Mouse (Mus musculus) liver, postnatal 0 days (tissue): ENCODE measurements around the gene Mpeg1. TPM values are rescaled to one million over a fixed set of nuclear protein-coding genes. Genes with fewer than 3 reads are reported as not detected.

Source experiments
- ATAC-seq: fragments of 200-750 bp; cut with Nextera tagmentation; 2 replicates; pipeline ENCODE4 v1.8.0; 2017; ENCODE audit warnings: mild to moderate bottlenecking, moderate library complexity
- DNase-seq: peaks from one replicate; pipeline ENCODE4 v3.0.0-alpha.2; 2016
- H3K27ac ChIP-seq: fragments of 300-500 bp; sonication (generic); 2 replicates; pipeline ENCODE4 v1.5.1; 2014; ENCODE audit warnings: antibody characterized with exemption, moderate library complexity, mild to moderate bottlenecking, low read depth
- H3K27me3 ChIP-seq: fragments of 300-500 bp; sonication (generic); 2 replicates; pipeline ENCODE4 v1.6.1; 2014; ENCODE audit warnings: low read length, control low read depth, mixed read lengths; ENCODE audit not compliant: insufficient read depth
- H3K36me3 ChIP-seq: fragments of 300-500 bp; sonication (generic); replicated peaks from 2 replicates; pipeline ENCODE4 v1.6.1; 2014; ENCODE audit warnings: mild to moderate bottlenecking, control low read depth, low read length, moderate library complexity, mixed read lengths; ENCODE audit not compliant: insufficient read depth
- H3K4me1 ChIP-seq: fragments of 300-500 bp; sonication (generic); 2 replicates; pipeline ENCODE4 v1.6.1; 2014; ENCODE audit warnings: antibody characterized with exemption, mild to moderate bottlenecking, control low read depth; ENCODE audit not compliant: insufficient read depth
- H3K4me2 ChIP-seq: fragments of 300-500 bp; sonication (generic); 2 replicates; pipeline ENCODE4 v1.6.1; 2014; ENCODE audit warnings: low read depth, mild to moderate bottlenecking, low read length, moderate library complexity, mixed read lengths
- H3K4me3 ChIP-seq: fragments of 300-500 bp; sonication (generic); 2 replicates; pipeline ENCODE4 v1.5.1; 2014; ENCODE audit warnings: low read depth, low read length
- H3K9ac ChIP-seq: fragments of 300-500 bp; sonication (generic); replicated peaks from 2 replicates; pipeline ENCODE4 v1.6.1; 2014; ENCODE audit warnings: mild to moderate bottlenecking, moderate library complexity
- H3K9me3 ChIP-seq: fragments of 300-500 bp; sonication (generic); 2 replicates; pipeline ENCODE4 v1.6.1; 2016; ENCODE audit warnings: mild to moderate bottlenecking, control low read depth, low read length, mixed read lengths
- CTCF ChIP-seq: sonication (generic); IDR thresholded peaks from 2 replicates; pipeline ENCODE4 v1.5.1; 2016; ENCODE audit warnings: antibody characterized with exemption, low read depth
- EP300 ChIP-seq: IDR thresholded peaks from 2 replicates; pipeline ENCODE4 v1.6.1; 2016; ENCODE audit warnings: antibody characterized with exemption, low read depth, mild to moderate bottlenecking
- WGBS: fragments of 180-500 bp; shearing (Covaris S2); extraction: QIAGEN DNeasy Blood & Tissue Kit; methylation state at CpG from one replicate; pipeline ENCODE4 v1.1.7; 2014; ENCODE audit not compliant: insufficient replicate concordance; 5-methylcytosine and 5-hydroxymethylcytosine counted together
- polyA plus RNA-seq: library from polyadenylated mRNA; unstranded; fragments of >200 nt; fragmentation: Nextera tagmentation; extraction: Ambion mirVana; gene quantifications from 2 replicates; pipeline ENCODE4 v1.2.1, GENCODE M21; 2015

Gene Mpeg1
- polyA plus RNA-seq, 1 experiment from 2014 or later, result 3.5 TPM

- WGBS, result 63% methylated on average over 6 of the region's 6 CpGs
- no peak overlapping the region for H3K27ac ChIP-seq
- no peak overlapping the region for H3K4me3 ChIP-seq
- H3K4me2 ChIP-seq, result no peak overlapping the region
- H3K4me1 ChIP-seq, result peaks cover under 1% of the 10 kb centered on the region
- H3K27me3 ChIP-seq, result no peaks in the 10 kb centered on the region
- H3K9ac ChIP-seq, result no peak overlapping the region
- ATAC-seq (no peak), DNase-seq (no peak)
- H3K36me3 ChIP-seq, result peaks cover 15% of the 10 kb centered on the region
- H3K9me3 ChIP-seq, result no peaks in the 10 kb centered on the region
- TF ChIP-seq CTCF (no peak), EP300 (no peak)
Measured at GRCm38 (mm10) chr19:12478369-12478768, 17.8 kb downstream of the Mpeg1 start.

DNA sequence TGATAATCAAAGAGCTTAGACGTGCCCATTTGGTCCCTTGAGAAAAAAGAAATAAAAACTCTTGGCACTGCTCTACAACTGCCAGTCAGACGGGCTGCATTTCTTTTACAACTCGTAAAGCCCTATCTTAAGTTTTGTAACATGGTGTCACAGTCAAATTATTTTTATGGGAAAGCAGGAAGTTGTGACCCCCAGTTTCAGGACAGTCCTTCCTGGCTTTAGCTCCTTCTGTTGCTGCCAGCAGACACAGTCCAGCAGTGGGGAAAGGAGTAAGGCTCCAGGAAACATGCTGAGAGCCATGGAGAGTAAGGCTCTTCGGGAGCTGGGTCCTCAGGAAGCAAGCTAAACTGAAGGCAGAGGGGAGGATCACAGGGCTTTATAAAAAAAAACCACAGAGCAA, 23.2 kb downstream of the Mpeg1 start:
- peaks cover 9% of the 10 kb centered on the region for H3K36me3 ChIP-seq
- no peak overlapping the region for H3K9ac ChIP-seq
- H3K4me1 ChIP-seq, result peaks cover 32% of the 10 kb centered on the region
- no peak overlapping the region for H3K4me3 ChIP-seq
- H3K9me3 ChIP-seq, result no peaks in the 10 kb centered on the region
- TF ChIP-seq EP300, result 0 out of 2 replicates have a peak, but pooled peaks have one; percentile 7
- TF ChIP-seq CTCF, result no peak
- no peak overlapping the region for H3K4me2 ChIP-seq
- WGBS, result 40% methylated on average over 4 of the region's 4 CpGs
- H3K27ac ChIP-seq, result peak overlapping the region; percentile 55
- no peaks in the 10 kb centered on the region for H3K27me3 ChIP-seq
- DNase-seq, result no peak
- no peak for ATAC-seq

DNA sequence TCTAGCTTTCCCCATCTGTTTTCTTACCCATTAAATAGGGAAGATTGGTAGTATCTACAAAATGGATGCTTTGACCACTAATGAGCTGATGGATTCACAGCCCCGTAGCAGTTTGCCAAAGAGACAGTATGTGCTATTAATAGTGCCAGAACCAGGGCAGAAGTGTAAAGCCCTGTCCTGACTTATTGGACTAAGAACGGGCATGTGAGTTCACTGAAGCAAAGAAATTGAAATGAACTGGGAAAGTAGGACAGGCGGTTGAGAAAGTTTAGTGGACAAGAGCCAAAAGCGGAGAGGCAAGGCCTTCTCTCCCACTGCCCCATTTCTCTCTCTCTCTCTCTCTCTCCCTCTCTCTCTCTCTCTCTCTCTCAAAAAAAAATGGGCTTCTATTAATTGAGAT, 23.6 kb downstream of the Mpeg1 start:
- no peak overlapping the region for H3K9ac ChIP-seq
- H3K36me3 ChIP-seq, result peaks cover 9% of the 10 kb centered on the region
- H3K4me1 ChIP-seq, result peaks cover 32% of the 10 kb centered on the region
- peak overlapping the region; percentile 55 for H3K27ac ChIP-seq
- H3K4me2 ChIP-seq, result no peak overlapping the region
- no peaks in the 10 kb centered on the region for H3K9me3 ChIP-seq
- ATAC-seq (no peak), DNase-seq (no peak)
- H3K27me3 ChIP-seq, result no peaks in the 10 kb centered on the region
- no peak overlapping the region for H3K4me3 ChIP-seq
- WGBS, result 58% methylated on average over 4 of the region's 4 CpGs
- no peak for TF ChIP-seq CTCF
- TF ChIP-seq EP300, result 0 out of 2 replicates have a peak, but pooled peaks have one; percentile 3

DNA sequence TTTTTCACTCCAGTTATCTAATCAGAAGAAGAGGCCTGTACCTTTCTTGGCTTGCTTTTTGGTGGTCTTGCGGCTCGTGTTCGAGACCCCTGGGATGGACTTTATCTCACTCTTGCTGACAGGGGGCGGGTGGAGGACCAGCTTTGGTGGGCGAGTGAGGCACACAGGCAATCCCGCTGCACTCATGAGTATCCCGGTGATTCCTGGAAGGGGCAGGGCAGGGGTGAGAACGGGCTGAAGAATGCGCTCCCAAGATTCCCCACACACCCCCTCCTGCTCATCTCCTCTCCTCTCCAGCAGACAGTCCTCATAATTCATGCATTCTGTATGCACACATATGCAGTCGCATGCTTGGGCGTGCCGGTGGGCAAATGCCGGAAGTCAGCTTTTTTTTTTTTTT, 24.6 kb downstream of the Mpeg1 start:
- WGBS, result 83% methylated on average over 13 of the region's 13 CpGs
- peaks cover 4% of the 10 kb centered on the region; the same call in 1 of the 2 replicates for H3K36me3 ChIP-seq
- H3K9ac ChIP-seq, result no peak overlapping the region
- no peak overlapping the region for H3K27ac ChIP-seq
- peaks cover 38% of the 10 kb centered on the region for H3K4me1 ChIP-seq
- no peak for DNase-seq
- no peaks in the 10 kb centered on the region for H3K27me3 ChIP-seq
- no peak for TF ChIP-seq CTCF
- no peak for TF ChIP-seq EP300
- H3K9me3 ChIP-seq, result no peaks in the 10 kb centered on the region
- no peak for ATAC-seq
- H3K4me2 ChIP-seq, result no peak overlapping the region
- H3K4me3 ChIP-seq, result no peak overlapping the region

DNA sequence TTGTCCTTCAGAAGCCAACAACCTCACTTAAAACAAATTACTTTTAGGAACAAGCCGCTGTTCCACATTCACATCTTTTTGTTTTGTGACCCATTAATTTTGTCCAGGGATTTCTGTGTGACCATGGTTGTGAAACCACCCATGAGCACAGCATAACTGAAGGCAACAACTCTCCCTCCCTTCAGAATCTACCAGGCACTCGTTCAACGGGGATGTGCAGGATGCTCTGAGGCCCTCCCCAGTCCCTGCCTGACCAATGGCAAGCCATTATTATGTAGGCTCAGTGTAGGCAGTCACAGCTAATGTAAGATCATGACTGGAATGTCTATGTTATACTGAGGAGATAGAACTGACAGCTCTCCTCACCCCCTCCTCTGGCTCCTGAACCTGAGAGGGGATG, 25.1 kb downstream of the Mpeg1 start:
- WGBS, result 77% methylated on average over 3 of the region's 3 CpGs
- H3K4me1 ChIP-seq, result peaks cover 38% of the 10 kb centered on the region
- H3K4me3 ChIP-seq, result no peak overlapping the region
- ATAC-seq, result no peak
- no peak for DNase-seq
- TF ChIP-seq EP300, result no peak
- TF ChIP-seq CTCF, result no peak
- no peaks in the 10 kb centered on the region for H3K27me3 ChIP-seq
- H3K36me3 ChIP-seq, result peaks cover 6% of the 10 kb centered on the region
- H3K4me2 ChIP-seq, result no peak overlapping the region
- no peak overlapping the region for H3K9ac ChIP-seq
- H3K27ac ChIP-seq, result peak overlapping the region; percentile 95; the same call in 1 of the 2 replicates
- H3K9me3 ChIP-seq, result no peaks in the 10 kb centered on the region

DNA sequence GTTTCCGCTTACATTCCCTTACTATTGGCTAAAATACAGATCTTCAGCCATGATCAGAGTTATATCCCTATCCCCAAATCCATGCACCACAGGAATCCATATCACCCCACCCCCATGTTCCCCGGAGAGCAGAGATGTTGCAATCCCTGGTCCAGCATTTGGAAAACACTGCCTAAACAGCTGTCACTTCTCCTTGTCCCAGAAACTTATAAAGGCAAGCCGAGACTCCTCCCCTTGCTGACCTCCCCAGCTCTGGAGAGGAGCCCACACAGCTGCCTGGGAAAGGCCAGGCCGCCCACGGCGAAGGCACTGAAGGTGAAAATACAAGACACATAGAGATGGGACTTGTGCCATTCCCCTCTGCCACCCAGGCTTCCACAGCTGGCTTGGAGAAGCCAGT, 26.3 kb downstream of the Mpeg1 start:
- TF ChIP-seq EP300 (0 out of 2 replicates have a peak, but pooled peaks have one; percentile 48), CTCF (no peak)
- peaks cover 6% of the 10 kb centered on the region for H3K36me3 ChIP-seq
- no peaks in the 10 kb centered on the region for H3K9me3 ChIP-seq
- peak overlapping the region; percentile 95 for H3K27ac ChIP-seq
- WGBS, result 70% methylated on average over 6 of the region's 6 CpGs
- H3K9ac ChIP-seq, result no peak overlapping the region
- no peaks in the 10 kb centered on the region for H3K27me3 ChIP-seq
- ATAC-seq (peak; percentile 52), DNase-seq (peak; percentile 68)
- H3K4me2 ChIP-seq, result no peak overlapping the region
- H3K4me3 ChIP-seq, result no peak overlapping the region
- H3K4me1 ChIP-seq, result peaks cover 38% of the 10 kb centered on the region
